Mouse (Mus musculus) lung, postnatal 14 days (tissue): Measurements from ENCODE around the gene Rnf187.

Experiments used
- DNase-seq: peaks from one replicate; pipeline ENCODE4 v3.0.0; 2021

Rnf187 gene

DNA sequence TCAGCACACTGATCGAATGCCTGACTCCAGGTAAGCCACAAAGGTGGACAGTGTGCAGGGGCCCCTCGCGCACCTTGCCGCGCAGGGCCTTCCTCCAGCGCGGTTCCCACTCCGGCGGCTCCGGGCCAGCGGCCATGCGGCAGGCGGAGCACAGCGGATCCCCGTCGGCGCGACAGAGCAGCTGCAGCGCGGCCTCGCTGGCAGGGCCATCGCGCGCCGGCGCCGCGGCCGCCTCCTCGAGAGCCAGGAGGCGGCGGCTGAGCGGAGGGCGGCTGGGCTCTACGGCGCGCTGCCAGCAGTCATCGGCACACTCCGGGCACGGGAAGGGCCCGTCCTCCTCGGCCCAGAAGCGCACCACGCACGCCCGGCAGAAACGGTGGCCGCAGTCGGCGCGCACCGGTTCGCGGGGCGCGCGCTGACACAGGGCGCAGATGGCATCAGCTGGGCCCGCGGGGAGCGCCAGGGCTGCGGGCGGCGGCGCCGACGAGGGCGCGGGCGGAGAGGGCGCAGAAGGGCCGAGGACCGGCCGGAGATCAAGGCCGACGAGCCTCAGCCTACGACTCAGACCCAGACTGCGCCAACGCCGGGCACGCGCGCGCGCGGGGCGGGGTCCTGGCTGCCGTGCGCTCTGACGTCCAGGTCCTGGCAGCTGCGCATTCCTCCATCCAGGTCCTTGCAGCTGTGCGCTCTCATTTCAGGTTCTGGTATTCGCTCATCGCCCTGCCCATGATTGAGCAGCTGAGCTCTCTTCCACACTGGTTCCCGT lies at the start of gene Rnf187:
Gene Rnf187, minus strand, starts transcription at position 595 of the 766 bp plus-strand sequence.
- DNase-seq: peak; percentile 92

GRCm38 (mm10) chr11:58985299-58985917 lies 46.7 kb upstream of the Rnf187 start:
- DNase-seq: no peak

DNA sequence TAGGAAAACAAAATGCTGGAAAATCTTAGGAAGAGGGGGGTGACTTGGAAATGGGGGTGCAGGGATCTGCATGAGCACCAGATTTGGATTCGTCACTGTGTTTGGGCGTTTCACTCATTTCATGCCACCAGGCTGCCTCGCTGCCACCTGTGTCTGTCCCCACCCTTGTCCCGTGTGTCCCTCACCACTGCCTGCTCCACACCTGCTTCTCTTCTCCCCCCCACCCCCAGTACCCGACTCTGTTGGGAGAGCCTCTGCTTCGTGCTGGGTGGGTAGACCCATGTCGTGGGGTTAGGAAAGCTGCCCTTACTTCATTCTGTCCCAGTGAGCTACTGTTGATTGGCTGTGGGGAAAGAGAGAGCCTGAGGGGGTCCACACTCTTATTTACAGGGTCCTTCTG lies 45.9 kb upstream of the Rnf187 start:
- DNase-seq: no peak

- DNase-seq: no peak
These were observed 45.1 kb upstream of the Rnf187 start for GRCm38 (mm10) chr11:58983691-58984341.

DNA sequence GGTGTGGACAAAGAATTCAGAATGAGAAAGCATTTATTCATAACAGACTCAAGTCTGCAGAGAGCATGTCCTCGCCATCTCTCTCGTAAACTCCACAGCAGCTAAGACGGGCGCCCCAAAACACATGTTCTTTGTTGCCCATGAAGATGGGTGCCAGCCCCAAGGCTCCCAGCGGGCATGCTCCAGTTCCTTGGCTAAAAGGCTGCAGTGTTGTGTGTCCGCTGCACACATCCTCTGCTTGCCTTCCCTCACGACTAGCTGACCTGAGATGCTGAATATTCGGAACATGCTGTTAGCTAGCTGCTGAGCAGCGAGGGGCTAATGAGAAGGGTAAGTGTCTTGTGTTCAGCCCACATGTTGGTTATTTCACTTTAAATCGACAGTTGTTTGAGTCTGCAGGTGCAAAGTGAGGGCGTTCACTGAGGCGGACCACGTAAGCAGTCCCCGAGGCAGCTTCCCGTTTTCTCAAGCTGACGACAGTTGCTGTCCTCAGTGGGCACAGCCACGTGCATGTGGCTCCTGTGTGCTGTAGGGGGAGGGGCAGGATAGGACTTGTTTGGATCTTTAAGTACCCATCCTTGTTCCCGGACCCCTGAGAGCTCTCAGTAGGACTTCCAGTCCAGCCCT lies 43.9 kb upstream of the Rnf187 start:
- DNase-seq: no peak

GRCm38 (mm10) chr11:58981541-58982447 lies 43.1 kb upstream of the Rnf187 start:
- peak; percentile 68 for DNase-seq

DNA sequence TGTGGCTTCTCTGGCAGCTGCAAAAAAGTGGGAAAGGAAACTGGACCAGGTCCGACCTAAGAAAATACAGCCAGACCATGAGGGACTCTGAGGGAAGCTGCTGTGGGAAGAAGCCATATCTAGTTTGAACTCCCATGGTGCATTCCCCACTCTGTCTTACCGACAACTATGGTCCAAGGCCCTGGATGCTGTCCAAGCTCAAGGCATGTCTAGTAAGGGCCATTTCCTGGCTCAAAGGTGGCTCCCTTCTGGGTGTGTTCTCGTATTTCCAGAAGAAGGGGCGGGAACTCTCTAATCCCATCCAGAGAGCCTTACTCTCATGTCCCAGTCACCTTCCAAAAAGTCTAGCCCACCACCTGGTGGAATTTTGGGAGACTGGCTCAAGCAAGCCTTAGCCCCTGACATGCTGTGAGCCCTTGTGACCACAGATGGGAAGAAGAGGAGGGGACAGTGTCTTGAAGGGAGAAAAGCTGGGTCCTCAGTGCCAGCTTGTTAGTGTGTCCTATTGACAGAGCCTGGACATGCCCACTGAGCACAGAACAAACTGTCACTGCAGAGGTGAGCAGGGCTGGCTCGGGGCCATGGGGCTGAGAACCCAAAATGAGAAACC lies 41.8 kb upstream of the Rnf187 start:
- DNase-seq: no peak

- peak; percentile 26 for DNase-seq
These were observed 40.9 kb upstream of the Rnf187 start for GRCm38 (mm10) chr11:58979661-58980060.

DNA sequence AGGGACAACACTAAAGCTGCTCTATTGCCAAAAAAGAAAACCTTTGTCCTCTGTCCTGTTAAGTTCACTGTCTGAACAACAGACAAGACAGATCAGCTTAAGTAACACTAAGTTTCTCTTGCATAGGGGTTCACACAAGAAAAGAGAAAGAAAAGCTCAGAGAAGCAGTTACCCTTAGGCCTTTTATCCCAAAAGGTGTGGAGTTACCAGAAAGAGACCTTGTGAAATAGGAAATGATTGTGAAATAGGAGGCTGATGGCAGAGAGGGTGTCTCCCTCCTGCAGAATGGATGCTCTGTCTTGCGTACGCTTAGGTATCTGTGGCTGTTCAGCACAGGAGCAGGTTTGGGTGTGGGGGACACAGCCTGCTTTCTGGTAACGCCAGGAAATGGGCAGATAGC lies 40.5 kb upstream of the Rnf187 start:
- no peak for DNase-seq

GRCm38 (mm10) chr11:58978706-58979030 lies 40.0 kb upstream of the Rnf187 start:
- DNase-seq: peak; percentile 23

- peak; percentile 62 for DNase-seq
These were observed 39.5 kb upstream of the Rnf187 start, which contains the start of gene Trim11 for GRCm38 (mm10) chr11:58978027-58978705. Trim11 (plus strand) TSS chr11:58978093.

DNA sequence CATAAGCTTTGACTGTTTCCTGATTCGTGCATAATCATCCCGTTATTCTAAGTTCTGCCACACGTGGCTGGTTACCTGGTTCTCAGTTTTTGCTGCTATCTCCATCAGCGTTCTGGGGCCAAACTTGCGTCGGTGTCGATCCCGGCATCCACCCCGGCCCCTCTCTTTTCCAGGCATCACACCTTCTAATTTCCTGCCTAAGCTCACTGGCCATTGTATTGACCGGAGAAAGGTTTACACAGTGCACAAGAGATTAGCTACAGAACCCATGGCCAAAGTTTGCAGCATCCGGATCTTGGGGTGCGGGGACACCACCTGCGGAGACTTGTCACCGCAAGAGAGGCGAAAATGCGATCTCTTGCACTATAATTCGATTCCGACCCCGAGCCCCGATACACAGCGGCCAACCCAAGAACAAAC lies 38.9 kb upstream of the Rnf187 start:
- no peak for DNase-seq

DNA sequence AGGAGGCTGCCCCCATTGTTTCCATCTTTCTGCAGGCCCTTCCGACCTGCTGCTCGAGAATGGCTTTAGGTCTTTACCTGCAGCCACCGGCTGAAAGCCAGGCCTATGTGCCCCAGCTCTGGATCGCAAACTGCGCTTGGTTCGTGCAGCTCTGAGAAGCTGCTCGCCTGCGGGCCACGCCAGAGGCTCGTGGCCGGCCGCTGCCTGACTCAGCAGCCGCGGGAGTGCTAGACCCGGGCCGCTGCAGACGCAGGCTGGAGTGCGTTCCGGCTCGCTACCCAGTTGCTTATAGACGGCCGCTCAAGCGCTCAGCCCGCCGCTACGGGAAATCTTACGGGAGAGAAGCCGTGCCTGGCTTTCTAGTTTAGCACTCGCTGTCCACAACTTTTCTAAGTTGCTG lies 38.4 kb upstream of the Rnf187 start:
- peak; percentile 16 for DNase-seq

GRCm38 (mm10) chr11:58974414-58974813 lies 35.7 kb upstream of the Rnf187 start:
- no peak for DNase-seq

DNA sequence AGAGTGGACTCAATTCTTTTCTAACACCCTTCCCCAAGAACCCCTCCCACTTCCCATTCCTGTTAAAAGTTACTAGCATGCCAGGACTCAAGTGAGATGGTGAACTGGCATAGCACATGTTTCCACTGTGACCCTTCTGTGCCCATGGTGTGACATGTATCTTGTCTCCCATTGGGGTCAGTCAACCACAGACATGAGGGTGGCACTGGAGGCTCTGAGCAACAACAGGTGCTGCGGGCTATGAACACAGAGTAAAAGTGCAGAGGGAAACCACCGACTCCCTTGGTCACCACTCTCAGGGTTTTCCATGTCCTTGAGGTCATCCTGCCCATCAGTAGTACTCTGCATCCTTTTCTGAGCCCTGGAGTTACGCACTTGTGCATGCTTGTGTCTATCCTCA lies 33.1 kb upstream of the Rnf187 start:
- DNase-seq: no peak

DNA sequence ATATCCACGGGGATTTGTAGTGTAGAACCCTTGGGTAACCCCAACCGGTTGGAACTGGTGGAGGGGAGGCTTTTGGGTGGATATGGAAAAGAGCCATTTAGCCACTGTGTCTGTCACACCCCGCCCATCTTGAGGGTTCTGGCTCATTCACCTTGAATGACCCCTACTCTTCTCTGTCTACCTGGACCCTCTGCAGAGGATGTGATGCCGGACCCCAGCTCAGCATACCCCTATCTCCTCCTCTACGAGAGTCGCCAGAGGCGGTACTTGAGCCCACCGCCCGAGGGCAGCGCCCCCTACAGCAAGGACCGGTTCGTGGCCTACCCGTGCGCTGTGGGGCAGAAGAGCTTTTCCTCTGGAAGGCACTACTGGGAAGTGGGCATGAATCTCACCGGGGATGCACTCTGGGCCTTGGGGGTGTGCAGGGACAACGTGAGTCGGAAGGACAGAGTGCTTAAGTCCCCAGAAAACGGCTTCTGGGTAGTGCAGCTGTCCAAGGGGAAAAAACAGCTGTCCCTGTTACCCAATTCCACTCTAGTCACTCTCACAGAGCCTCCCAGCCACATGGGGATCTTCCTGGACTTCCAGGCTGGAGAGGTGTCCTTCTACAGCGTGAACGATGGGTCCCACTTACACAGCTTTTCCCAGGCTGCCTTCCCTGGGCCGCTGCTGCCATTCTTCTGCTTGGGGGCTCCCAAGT lies 32.3 kb upstream of the Rnf187 start:
- no peak for DNase-seq

DNA sequence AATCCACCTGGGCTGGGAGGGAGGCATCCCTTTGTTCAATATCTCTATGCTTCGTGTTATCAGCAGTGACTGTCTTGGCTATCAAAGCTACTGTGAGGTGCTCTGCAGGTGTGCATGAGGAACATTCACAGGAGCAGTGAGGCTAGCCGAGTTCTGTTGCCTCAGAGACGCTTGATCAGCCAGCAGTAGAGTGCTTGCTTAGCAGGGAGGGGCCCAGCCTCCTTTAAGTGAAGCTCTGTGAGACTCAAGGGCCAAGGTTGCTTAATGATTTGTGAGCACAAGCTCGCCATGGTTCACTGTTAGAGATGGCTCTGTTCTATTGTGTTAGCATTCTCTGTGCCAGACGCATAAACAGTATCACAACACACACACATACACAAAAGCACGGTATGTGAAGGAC lies 30.9 kb upstream of the Rnf187 start:
- peak; percentile 47 for DNase-seq

DNA sequence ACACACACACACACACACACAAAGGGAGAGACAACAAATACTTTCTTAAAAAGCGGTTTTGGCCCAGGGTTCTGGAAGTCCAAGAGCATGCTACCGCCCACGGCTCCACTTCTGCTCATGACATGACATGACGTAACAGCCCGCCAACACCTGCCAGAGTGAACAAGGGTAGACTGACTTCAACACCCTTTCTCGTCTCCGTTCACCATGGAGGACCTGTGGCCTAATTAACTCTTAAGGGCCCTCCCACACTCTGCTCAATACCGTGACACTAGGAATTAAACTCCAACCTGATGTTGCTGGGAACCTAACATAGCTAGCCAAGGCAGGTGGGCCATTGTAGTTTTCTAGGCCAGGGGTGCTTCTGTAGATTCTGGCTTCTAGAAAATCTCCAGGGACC lies 30.3 kb upstream of the Rnf187 start:
- no peak for DNase-seq

DNA sequence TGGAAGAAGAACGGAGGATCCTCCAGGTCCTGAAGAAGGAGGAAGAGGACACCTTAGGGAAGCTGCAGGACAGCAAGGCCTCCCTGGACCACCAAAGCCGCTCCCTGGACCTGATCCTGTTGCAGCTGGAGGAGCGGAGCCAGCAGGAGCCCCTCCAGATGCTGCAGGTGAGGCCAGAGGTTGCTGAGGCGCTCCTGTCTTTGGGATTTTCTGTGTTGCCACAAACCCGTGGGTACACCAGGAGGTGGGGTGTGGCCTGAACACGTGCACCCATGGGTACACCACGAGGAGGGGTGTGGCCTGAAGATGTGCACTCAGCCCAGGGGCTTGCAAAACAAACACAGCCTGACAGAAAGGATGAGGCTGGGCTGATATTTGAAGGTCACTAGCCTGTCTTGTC lies 29.8 kb upstream of the Rnf187 start:
- DNase-seq: no peak

DNA sequence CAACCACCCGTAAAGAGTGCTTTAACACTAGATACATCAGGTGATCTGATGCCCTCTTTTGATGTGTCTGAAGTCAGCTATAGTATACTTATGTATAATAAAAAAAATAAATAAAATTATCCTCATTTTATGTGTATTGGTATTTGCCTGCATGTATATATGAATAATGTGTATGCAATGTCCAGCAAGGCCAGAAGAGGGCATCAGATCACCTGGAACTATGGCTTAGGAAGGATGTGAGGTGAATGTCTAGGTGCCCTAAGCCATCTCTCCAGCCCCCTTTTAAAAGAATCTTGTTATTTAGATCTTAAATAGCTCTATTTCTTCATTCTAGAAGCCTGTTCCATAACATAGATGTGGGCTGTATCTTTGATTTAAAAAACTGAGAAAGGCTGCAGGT lies 28.6 kb upstream of the Rnf187 start:
- peak; percentile 58 for DNase-seq
